Mouse (Mus musculus): ENCODE results near the gene Igfbp2. TPM values are rescaled to one million over a fixed set of nuclear protein-coding genes. Genes with fewer than 3 reads are reported as not detected.

The Igfbp2 gene
- total and polyA plus RNA-seq, 2 experiments = 500 to 1,009 TPM

GRCm38 (mm10) chr1:72856209-72856909 is 32.1 kb downstream of the Igfbp2 start:
- Histone ChIP-seq H3K4me3 (ENCODE audit: insufficient read depth, low read depth, low read length) (no peak overlapping the region), H3K27me3 (ENCODE audit: control insufficient read depth, insufficient read depth, low read length) (no peaks in the 10 kb centered on the region), H3K27ac (replicated peaks; ENCODE audit: insufficient read depth, low read depth, low read length) (no peak overlapping the region), H3K9ac (ENCODE audit: low read depth, low read length) (no peak overlapping the region), H3K4me1 (ENCODE audit: control insufficient read depth, insufficient read depth, low read length) (peaks cover 4% of the 10 kb centered on the region; the same call in 1 of the 2 replicates), H3K36me3 (ENCODE audit: control insufficient read depth, insufficient read depth, low read length) (no peaks in the 10 kb centered on the region), H3K79me2 (ENCODE audit: control insufficient read depth, insufficient read depth, low read length) (no peaks in the 10 kb centered on the region)
- DNase-seq (ENCODE audit: extremely low read depth, low read depth, low spot score) = no peak
- TF ChIP-seq POLR2A (IDR thresholded peaks at IDR 0.05; ENCODE audit: extremely low read depth, insufficient read depth, low read length) (no peak), CTCF (IDR thresholded peaks at IDR 0.05; ENCODE audit: low read depth, low read length) (no peak)
- WGBS = 87% methylated on average over 19 of the region's 19 CpGs

- 79% methylated on average over 7 of the region's 7 CpGs for WGBS
- Histone ChIP-seq H3K4me3 (ENCODE audit: insufficient read depth, low read depth, low read length) (no peak overlapping the region), H3K27ac (replicated peaks; ENCODE audit: insufficient read depth, low read depth, low read length) (no peak overlapping the region), H3K36me3 (ENCODE audit: control insufficient read depth, insufficient read depth, low read length) (no peaks in the 10 kb centered on the region), H3K27me3 (ENCODE audit: control insufficient read depth, insufficient read depth, low read length) (no peaks in the 10 kb centered on the region), H3K9ac (ENCODE audit: low read depth, low read length) (no peak overlapping the region), H3K79me2 (ENCODE audit: control insufficient read depth, insufficient read depth, low read length) (no peaks in the 10 kb centered on the region), H3K4me1 (ENCODE audit: control insufficient read depth, insufficient read depth, low read length) (peaks cover 4% of the 10 kb centered on the region; the same call in 1 of the 2 replicates)
- DNase-seq (ENCODE audit: extremely low read depth, low read depth, low spot score) = no peak
- TF ChIP-seq POLR2A (IDR thresholded peaks at IDR 0.05; ENCODE audit: extremely low read depth, insufficient read depth, low read length) (no peak), CTCF (IDR thresholded peaks at IDR 0.05; ENCODE audit: low read depth, low read length) (no peak)
These were observed 32.8 kb downstream of the Igfbp2 start for GRCm38 (mm10) chr1:72857142-72857541.

- Histone ChIP-seq H3K27me3 (ENCODE audit: control insufficient read depth, insufficient read depth, low read length) (no peaks in the 10 kb centered on the region), H3K79me2 (ENCODE audit: control insufficient read depth, insufficient read depth, low read length) (no peaks in the 10 kb centered on the region), H3K4me3 (ENCODE audit: insufficient read depth, low read depth, low read length) (no peak overlapping the region), H3K4me1 (ENCODE audit: control insufficient read depth, insufficient read depth, low read length) (peaks cover 4% of the 10 kb centered on the region; the same call in 1 of the 2 replicates), H3K36me3 (ENCODE audit: control insufficient read depth, insufficient read depth, low read length) (no peaks in the 10 kb centered on the region), H3K9ac (ENCODE audit: low read depth, low read length) (no peak overlapping the region), H3K27ac (replicated peaks; ENCODE audit: insufficient read depth, low read depth, low read length) (no peak overlapping the region)
- no peak for DNase-seq (ENCODE audit: extremely low read depth, low read depth, low spot score)
- 75% methylated on average over 5 of the region's 5 CpGs for WGBS
- TF ChIP-seq CTCF (IDR thresholded peaks at IDR 0.05; ENCODE audit: low read depth, low read length) (no peak), POLR2A (IDR thresholded peaks at IDR 0.05; ENCODE audit: extremely low read depth, insufficient read depth, low read length) (no peak)
These were observed 33.3 kb downstream of the Igfbp2 start for GRCm38 (mm10) chr1:72857631-72858030.

- TF ChIP-seq POLR2A (IDR thresholded peaks at IDR 0.05; ENCODE audit: extremely low read depth, insufficient read depth, low read length) (no peak), CTCF (IDR thresholded peaks at IDR 0.05; ENCODE audit: low read depth, low read length) (no peak)
These were observed 34.0 kb downstream of the Igfbp2 start for GRCm38 (mm10) chr1:72858286-72858685.

GRCm38 (mm10) chr1:72858874-72859273 is 34.6 kb downstream of the Igfbp2 start:
- Histone ChIP-seq H3K4me3 (ENCODE audit: insufficient read depth, low read depth, low read length) (no peak overlapping the region), H3K9ac (ENCODE audit: low read depth, low read length) (no peak overlapping the region), H3K4me1 (ENCODE audit: control insufficient read depth, insufficient read depth, low read length) (peaks cover 4% of the 10 kb centered on the region; the same call in 1 of the 2 replicates), H3K27ac (replicated peaks; ENCODE audit: insufficient read depth, low read depth, low read length) (no peak overlapping the region), H3K27me3 (ENCODE audit: control insufficient read depth, insufficient read depth, low read length) (no peaks in the 10 kb centered on the region), H3K36me3 (ENCODE audit: control insufficient read depth, insufficient read depth, low read length) (no peaks in the 10 kb centered on the region), H3K79me2 (ENCODE audit: control insufficient read depth, insufficient read depth, low read length) (no peaks in the 10 kb centered on the region)
- WGBS = 89% methylated on average over 5 of the region's 5 CpGs
- no peak for TF ChIP-seq POLR2A (IDR thresholded peaks at IDR 0.05; ENCODE audit: extremely low read depth, insufficient read depth, low read length)
- no peak for TF ChIP-seq CTCF (IDR thresholded peaks at IDR 0.05; ENCODE audit: low read depth, low read length)
- DNase-seq (ENCODE audit: extremely low read depth, low read depth, low spot score) = no peak

More at GRCm38 (mm10) chr1:72858286-72858685, 34.0 kb downstream of the Igfbp2 start:
- Histone ChIP-seq H3K27me3 (ENCODE audit: control insufficient read depth, insufficient read depth, low read length) (no peaks in the 10 kb centered on the region), H3K79me2 (ENCODE audit: control insufficient read depth, insufficient read depth, low read length) (no peaks in the 10 kb centered on the region), H3K4me3 (ENCODE audit: insufficient read depth, low read depth, low read length) (no peak overlapping the region), H3K9ac (ENCODE audit: low read depth, low read length) (no peak overlapping the region), H3K4me1 (ENCODE audit: control insufficient read depth, insufficient read depth, low read length) (peaks cover 4% of the 10 kb centered on the region; the same call in 1 of the 2 replicates), H3K27ac (replicated peaks; ENCODE audit: insufficient read depth, low read depth, low read length) (no peak overlapping the region), H3K36me3 (ENCODE audit: control insufficient read depth, insufficient read depth, low read length) (no peaks in the 10 kb centered on the region)
- no peak for DNase-seq (ENCODE audit: extremely low read depth, low read depth, low spot score)
- WGBS = 85% methylated on average over 9 of the region's 9 CpGs

- H3K9ac ChIP-seq (ENCODE audit: low read depth, low read length) = no peak overlapping the region
- no peak for TF ChIP-seq CTCF (IDR thresholded peaks at IDR 0.05; ENCODE audit: low read depth, low read length)
- TF ChIP-seq POLR2A (IDR thresholded peaks at IDR 0.05; ENCODE audit: extremely low read depth, insufficient read depth, low read length) = no peak
- H3K27ac ChIP-seq (replicated peaks; ENCODE audit: insufficient read depth, low read depth, low read length) = no peak overlapping the region
- no peak for DNase-seq (ENCODE audit: extremely low read depth, low read depth, low spot score)
- H3K36me3 ChIP-seq (ENCODE audit: control insufficient read depth, insufficient read depth, low read length) = no peaks in the 10 kb centered on the region
- H3K79me2 ChIP-seq (ENCODE audit: control insufficient read depth, insufficient read depth, low read length) = no peaks in the 10 kb centered on the region
- 96% methylated on average over 9 of the region's 9 CpGs for WGBS
- no peaks in the 10 kb centered on the region for H3K4me1 ChIP-seq (ENCODE audit: control insufficient read depth, insufficient read depth, low read length)
- no peaks in the 10 kb centered on the region for H3K27me3 ChIP-seq (ENCODE audit: control insufficient read depth, insufficient read depth, low read length)
- no peak overlapping the region for H3K4me3 ChIP-seq (ENCODE audit: insufficient read depth, low read depth, low read length)
These were observed 35.7 kb downstream of the Igfbp2 start for GRCm38 (mm10) chr1:72859963-72860362.
